Mouse (Mus musculus): ENCODE measurements around the gene Fkbp10.

The Fkbp10 gene

DNA sequence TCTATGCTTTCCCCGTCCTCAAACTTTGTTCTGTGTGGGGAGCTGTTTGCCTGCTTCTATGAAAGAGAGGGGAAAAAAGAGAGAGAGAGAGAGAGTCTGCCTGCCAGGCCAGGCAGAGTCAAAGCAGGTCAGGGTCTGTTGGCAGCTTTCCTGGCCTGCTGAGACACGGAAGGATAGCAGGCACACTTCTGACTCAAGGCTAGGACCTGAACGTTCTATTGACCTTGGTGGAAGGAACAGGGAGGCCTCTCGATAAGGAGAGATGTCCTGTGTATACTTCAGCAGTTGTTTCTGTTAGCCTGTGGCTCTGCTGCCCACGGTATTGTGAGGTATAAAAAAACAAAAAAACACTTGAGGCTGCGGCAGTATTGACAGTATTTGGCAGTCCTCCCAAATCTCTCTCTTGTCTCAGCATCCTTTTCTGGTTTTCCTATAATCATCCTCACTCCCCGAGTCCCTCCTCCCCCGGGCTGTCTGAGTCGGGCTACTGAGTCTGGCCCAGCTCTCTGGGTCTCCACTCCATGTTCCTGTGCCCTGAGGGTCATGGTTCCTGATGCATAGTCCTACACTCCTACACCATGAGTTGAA lies 13.2 kb downstream of the Fkbp10 start:
- H3K4me3 ChIP-seq (replicated peaks; ENCODE audit: low read length), result no peak overlapping the region
- no peaks in the 10 kb centered on the region for H3K9me3 ChIP-seq (ENCODE audit: low read length)
- peaks cover 3% of the 10 kb centered on the region; the same call in 1 of the 2 replicates for H3K27me3 ChIP-seq (ENCODE audit: insufficient read depth, low read length)
- H3K36me3 ChIP-seq (ENCODE audit: insufficient read depth, low read length), result peaks cover 46% of the 10 kb centered on the region
- peaks cover 36% of the 10 kb centered on the region for H3K4me1 ChIP-seq (replicated peaks; ENCODE audit: low read depth, low read length)
- no peak for TF ChIP-seq POU5F1 (IDR thresholded peaks at IDR 0.05; ENCODE audit: borderline replicate concordance, low read length)
- no peak for TF ChIP-seq CTCF (conservative IDR thresholded peaks at IDR 0.05; ENCODE audit: low read length)
- TF ChIP-seq NANOG (IDR thresholded peaks at IDR 0.05; ENCODE audit: borderline replicate concordance, low read length), result no peak

DNA sequence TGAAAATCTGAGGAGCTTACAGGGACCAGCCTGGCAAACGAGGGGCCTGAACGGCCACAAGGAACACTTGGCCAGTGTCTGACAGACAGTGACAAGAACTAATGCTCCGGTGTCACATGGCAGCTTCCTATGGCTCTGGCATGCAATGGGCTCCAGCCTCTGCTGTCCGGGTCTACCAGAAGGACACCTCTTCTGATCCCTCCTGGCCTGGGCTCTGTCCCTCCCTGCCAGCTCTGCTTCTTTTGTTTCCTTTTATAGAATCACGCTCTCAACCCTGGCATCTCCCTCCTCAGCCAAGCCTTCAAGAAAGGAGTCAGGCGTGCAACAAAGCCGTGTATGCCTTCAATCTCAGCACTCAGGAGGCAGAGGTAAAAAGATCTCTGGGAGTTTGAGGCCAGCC lies 14.6 kb downstream of the Fkbp10 start:
- TF ChIP-seq POU5F1 (IDR thresholded peaks at IDR 0.05; ENCODE audit: borderline replicate concordance, low read length), result no peak
- no peak for TF ChIP-seq NANOG (IDR thresholded peaks at IDR 0.05; ENCODE audit: borderline replicate concordance, low read length)
- TF ChIP-seq CTCF (conservative IDR thresholded peaks at IDR 0.05; ENCODE audit: low read length), result no peak
- Histone ChIP-seq H3K9me3 (ENCODE audit: low read length) (no peaks in the 10 kb centered on the region), H3K4me3 (replicated peaks; ENCODE audit: low read length) (0 out of 2 replicates have a peak overlapping the region, but pooled peaks have one; percentile 39), H3K36me3 (ENCODE audit: insufficient read depth, low read length) (peaks cover 37% of the 10 kb centered on the region), H3K4me1 (replicated peaks; ENCODE audit: low read depth, low read length) (peaks cover 39% of the 10 kb centered on the region), H3K27me3 (ENCODE audit: insufficient read depth, low read length) (no peaks in the 10 kb centered on the region)

DNA sequence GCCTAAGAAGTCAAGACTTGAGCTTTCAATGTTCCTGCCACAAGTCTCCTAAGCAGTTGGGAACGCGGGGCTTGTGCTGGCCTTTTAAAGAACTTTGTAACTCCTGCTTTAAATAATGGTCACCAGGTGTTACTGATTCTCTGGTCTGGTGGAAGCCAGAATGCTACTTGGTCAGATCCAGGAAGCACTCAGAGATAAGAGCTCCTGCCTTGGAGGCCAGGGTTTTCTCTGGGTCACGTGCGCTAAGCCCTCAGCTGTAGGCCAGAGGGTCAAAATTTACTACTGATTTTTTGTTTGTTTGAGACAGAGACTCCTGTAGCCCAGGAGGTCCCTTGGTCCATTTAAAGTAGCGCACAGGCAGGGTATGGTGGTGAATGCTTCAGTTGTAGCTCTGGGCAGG lies 16.5 kb downstream of the Fkbp10 start:
- H3K36me3 ChIP-seq (ENCODE audit: insufficient read depth, low read length), result peaks cover 51% of the 10 kb centered on the region
- H3K27me3 ChIP-seq (ENCODE audit: insufficient read depth, low read length), result no peaks in the 10 kb centered on the region
- TF ChIP-seq CTCF (conservative IDR thresholded peaks at IDR 0.05; ENCODE audit: low read length), result no peak
- no peak for TF ChIP-seq NANOG (IDR thresholded peaks at IDR 0.05; ENCODE audit: borderline replicate concordance, low read length)
- no peak for TF ChIP-seq POU5F1 (IDR thresholded peaks at IDR 0.05; ENCODE audit: borderline replicate concordance, low read length)
- peaks cover 36% of the 10 kb centered on the region for H3K4me1 ChIP-seq (replicated peaks; ENCODE audit: low read depth, low read length)
- no peak overlapping the region for H3K4me3 ChIP-seq (replicated peaks; ENCODE audit: low read length)
- H3K9me3 ChIP-seq (ENCODE audit: low read length), result no peaks in the 10 kb centered on the region

DNA sequence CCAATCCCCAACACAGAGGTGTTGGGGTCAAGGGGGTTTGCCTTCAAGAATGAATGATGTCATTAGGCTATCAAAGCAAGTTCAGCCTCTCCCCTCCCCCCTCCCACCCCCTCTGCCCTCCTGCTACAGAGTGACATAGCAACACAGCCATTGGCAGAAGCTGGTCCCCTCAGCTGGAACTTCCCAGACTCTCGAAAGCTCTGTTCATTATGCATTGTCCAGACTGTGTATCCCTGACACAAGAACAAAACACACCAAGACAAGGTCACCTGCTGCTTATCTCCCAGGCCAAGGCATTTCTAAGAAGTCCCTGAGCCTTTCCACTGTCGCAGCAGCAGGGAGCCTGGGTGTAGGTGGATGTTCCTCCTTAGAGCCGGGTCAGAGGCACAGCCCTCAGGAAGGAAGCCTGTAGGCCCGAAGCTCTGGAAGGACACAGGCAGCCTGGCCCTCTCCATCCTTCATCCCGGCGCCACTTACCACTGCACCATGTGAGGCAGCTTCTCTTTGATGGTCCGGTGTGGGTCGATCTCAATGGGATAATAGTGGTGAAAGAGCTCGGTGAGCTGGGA lies 20.3 kb downstream of the Fkbp10 start:
- 0 out of 2 replicates have a peak, but pooled peaks cover 4% of the 10 kb centered on the region for H3K27me3 ChIP-seq (ENCODE audit: insufficient read depth, low read length)
- H3K4me3 ChIP-seq (replicated peaks; ENCODE audit: low read length), result no peak overlapping the region
- TF ChIP-seq POU5F1 (IDR thresholded peaks at IDR 0.05; ENCODE audit: borderline replicate concordance, low read length), result no peak
- no peak for TF ChIP-seq CTCF (conservative IDR thresholded peaks at IDR 0.05; ENCODE audit: low read length)
- TF ChIP-seq NANOG (IDR thresholded peaks at IDR 0.05; ENCODE audit: borderline replicate concordance, low read length), result no peak
- H3K9me3 ChIP-seq (ENCODE audit: low read length), result no peaks in the 10 kb centered on the region
- H3K4me1 ChIP-seq (replicated peaks; ENCODE audit: low read depth, low read length), result peaks cover 38% of the 10 kb centered on the region
- peaks cover 62% of the 10 kb centered on the region for H3K36me3 ChIP-seq (ENCODE audit: insufficient read depth, low read length)

DNA sequence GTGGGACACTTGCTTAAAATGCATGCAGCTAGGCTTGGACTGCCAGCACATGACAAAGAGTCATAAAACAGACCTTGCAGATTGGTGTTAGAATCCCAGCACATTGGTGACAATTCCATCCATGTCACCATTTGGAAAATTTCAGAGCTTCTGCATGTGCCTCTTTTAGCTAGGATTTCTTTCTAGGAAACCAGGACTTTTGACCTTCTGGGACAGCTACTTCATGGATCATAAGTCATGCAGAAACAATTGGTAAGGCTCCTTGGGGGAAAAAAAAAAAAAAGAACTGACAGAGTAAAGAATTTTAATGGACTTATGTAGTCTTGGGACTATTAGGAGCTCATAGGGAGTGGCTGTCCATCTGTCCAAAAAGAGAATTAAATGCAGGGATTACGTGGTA lies 22.4 kb downstream of the Fkbp10 start:
- H3K27me3 ChIP-seq (ENCODE audit: insufficient read depth, low read length), result 0 out of 2 replicates have a peak, but pooled peaks cover 4% of the 10 kb centered on the region
- H3K9me3 ChIP-seq (ENCODE audit: low read length), result no peaks in the 10 kb centered on the region
- TF ChIP-seq NANOG (IDR thresholded peaks at IDR 0.05; ENCODE audit: borderline replicate concordance, low read length) (no peak), CTCF (conservative IDR thresholded peaks at IDR 0.05; ENCODE audit: low read length) (no peak), POU5F1 (IDR thresholded peaks at IDR 0.05; ENCODE audit: borderline replicate concordance, low read length) (no peak)

DNA sequence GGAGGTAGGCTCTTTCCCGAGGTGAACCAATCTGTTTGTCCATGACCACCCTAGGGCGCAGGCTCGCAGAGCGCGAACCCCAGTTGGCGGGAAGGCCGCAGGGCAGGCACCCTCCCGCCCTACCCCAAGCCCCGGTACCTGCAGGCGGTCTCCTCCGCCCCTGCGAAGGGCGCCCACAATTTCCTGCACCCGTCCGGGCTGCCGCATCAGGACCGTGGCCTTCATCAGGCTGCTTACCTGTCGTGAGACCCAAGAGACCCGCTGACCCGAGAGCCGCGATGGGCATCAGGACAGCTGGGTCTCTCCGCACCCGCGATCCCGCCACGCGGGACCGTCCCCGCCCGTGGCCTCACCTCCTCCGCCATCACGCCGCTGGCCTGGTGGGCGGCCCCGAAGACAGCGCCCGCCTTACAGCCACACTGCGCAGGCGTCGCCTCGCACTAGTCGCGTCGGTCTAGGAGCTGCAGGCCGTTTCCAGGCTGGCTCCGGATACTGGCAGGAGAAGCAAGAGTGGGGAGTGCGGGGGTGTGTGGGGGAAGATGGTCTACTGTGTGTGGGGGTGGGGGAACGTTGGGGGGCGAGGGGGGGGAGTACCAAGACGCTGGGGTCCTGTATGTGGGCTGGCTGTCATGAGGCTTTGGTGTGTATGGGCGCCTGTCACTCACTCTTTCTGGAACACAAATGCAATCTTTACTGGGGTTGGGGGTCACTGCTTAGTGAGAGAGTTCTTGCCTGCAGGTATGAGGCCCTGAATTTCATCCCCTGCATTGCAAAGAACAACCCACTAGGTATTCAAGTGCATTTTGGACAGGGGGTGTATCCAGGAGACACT lies 25.4 kb downstream of the Fkbp10 start:
- Histone ChIP-seq H3K4me1 (replicated peaks; ENCODE audit: low read depth, low read length) (peaks cover 26% of the 10 kb centered on the region), H3K4me3 (replicated peaks; ENCODE audit: low read length) (peak overlapping the region; percentile 85), H3K27me3 (ENCODE audit: insufficient read depth, low read length) (0 out of 2 replicates have a peak, but pooled peaks cover 4% of the 10 kb centered on the region), H3K9me3 (ENCODE audit: low read length) (no peaks in the 10 kb centered on the region), H3K36me3 (ENCODE audit: insufficient read depth, low read length) (peaks cover 37% of the 10 kb centered on the region)
- no peak for TF ChIP-seq NANOG (IDR thresholded peaks at IDR 0.05; ENCODE audit: borderline replicate concordance, low read length)

More for the DNA sequence above, 22.4 kb downstream of the Fkbp10 start:
- H3K36me3 ChIP-seq (ENCODE audit: insufficient read depth, low read length), result peaks cover 47% of the 10 kb centered on the region
- no peak overlapping the region for H3K4me3 ChIP-seq (replicated peaks; ENCODE audit: low read length)
- H3K4me1 ChIP-seq (replicated peaks; ENCODE audit: low read depth, low read length), result peaks cover 43% of the 10 kb centered on the region

DNA sequence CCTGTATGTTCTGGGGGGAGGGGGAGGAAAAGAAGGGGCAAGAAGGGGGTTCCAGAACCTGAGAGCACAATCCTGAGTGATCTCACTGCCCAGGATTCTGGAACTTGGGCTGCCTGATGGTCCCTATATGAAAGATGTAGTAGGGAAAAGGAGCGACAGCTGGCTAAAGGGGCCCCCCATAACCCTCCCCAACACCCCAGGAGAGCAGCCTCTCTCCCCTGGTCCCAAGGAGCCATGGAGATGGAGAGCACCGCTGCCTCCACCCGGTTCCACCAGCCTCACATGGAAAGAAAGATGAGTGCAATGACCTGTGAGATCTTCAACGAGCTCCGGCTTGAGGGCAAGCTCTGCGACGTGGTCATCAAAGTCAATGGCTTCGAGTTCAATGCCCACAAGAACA lies 26.3 kb downstream of the Fkbp10 start, which contains the start of the genes Nt5c3b and Klhl10:
Gene Nt5c3b, minus strand, starts transcription at position 12 of the 400 bp plus-strand sequence.
Gene Klhl10, plus strand, starts transcription at position 121 of the 400 bp plus-strand sequence.
- Histone ChIP-seq H3K9me3 (ENCODE audit: low read length) (no peaks in the 10 kb centered on the region), H3K27me3 (ENCODE audit: insufficient read depth, low read length) (0 out of 2 replicates have a peak, but pooled peaks cover 4% of the 10 kb centered on the region), H3K4me1 (replicated peaks; ENCODE audit: low read depth, low read length) (peaks cover 28% of the 10 kb centered on the region), H3K4me3 (replicated peaks; ENCODE audit: low read length) (peak within 1 kb of the TSS; percentile 85), H3K36me3 (ENCODE audit: insufficient read depth, low read length) (peaks cover 28% of the 10 kb centered on the region)
- no peak for TF ChIP-seq POU5F1 (IDR thresholded peaks at IDR 0.05; ENCODE audit: borderline replicate concordance, low read length)
- TF ChIP-seq NANOG (IDR thresholded peaks at IDR 0.05; ENCODE audit: borderline replicate concordance, low read length), result no peak
- TF ChIP-seq CTCF (conservative IDR thresholded peaks at IDR 0.05; ENCODE audit: low read length), result no peak

DNA sequence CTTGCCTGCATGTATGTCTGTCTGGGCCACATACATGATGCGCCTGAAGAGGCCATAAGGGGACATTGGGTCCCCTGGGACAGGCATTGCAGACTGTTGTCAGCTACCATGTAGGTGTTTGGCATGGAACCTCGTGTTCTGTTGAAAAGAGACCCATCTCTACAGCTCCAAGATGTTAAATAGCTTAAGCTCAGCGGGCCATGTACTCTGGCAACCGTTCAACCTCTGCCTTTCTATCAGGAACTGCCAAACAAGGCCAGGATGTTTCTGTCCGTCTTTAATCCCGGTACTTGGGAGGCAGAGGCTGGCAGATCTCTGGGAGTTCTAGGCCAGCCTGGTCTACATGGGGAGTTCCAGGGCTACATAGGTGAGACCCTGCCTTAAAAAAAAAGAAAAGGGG lies 27.1 kb downstream of the Fkbp10 start:
- H3K36me3 ChIP-seq (ENCODE audit: insufficient read depth, low read length), result peaks cover 21% of the 10 kb centered on the region
- H3K9me3 ChIP-seq (ENCODE audit: low read length), result no peaks in the 10 kb centered on the region
- H3K4me1 ChIP-seq (replicated peaks; ENCODE audit: low read depth, low read length), result peaks cover 36% of the 10 kb centered on the region
- H3K4me3 ChIP-seq (replicated peaks; ENCODE audit: low read length), result no peak overlapping the region
- 0 out of 2 replicates have a peak, but pooled peaks cover 4% of the 10 kb centered on the region for H3K27me3 ChIP-seq (ENCODE audit: insufficient read depth, low read length)
- TF ChIP-seq NANOG (IDR thresholded peaks at IDR 0.05; ENCODE audit: borderline replicate concordance, low read length), result no peak
- TF ChIP-seq CTCF (conservative IDR thresholded peaks at IDR 0.05; ENCODE audit: low read length), result no peak
- no peak for TF ChIP-seq POU5F1 (IDR thresholded peaks at IDR 0.05; ENCODE audit: borderline replicate concordance, low read length)
